Mouse (Mus musculus) CH12.LX (cell line): ENCODE measurements around the gene Ythdf1. TPM values are rescaled to one million over a fixed set of nuclear protein-coding genes. Genes with fewer than 3 reads are reported as not detected.

Experiments used
- DNase-seq: peaks from one replicate; pipeline ENCODE4 v3.0.0-alpha.2; 2013; ENCODE audit errors: extremely low read depth
- H3K27ac ChIP-seq: 2 replicates; pipeline ENCODE4 v1.5.1; 2012; ENCODE audit warnings: low read depth, mild to moderate bottlenecking, control low read depth, moderate library complexity; ENCODE audit not compliant: insufficient read depth
- H3K27me3 ChIP-seq: replicated peaks from 2 replicates; pipeline ENCODE3; 2012; ENCODE audit warnings: inconsistent platforms
- H3K36me3 ChIP-seq, 2 experiments: replicated peaks in 1 of 2; 2 replicates each; pipeline versions ENCODE3 to v1.6.1; 2012; ENCODE audit warnings: inconsistent platforms in 1 of 2, low read length in 1 of 2, mild to moderate bottlenecking in 1 of 2, mixed read lengths in 1 of 2, moderate library complexity in 1 of 2; ENCODE audit not compliant: control insufficient read depth in 1 of 2, insufficient read depth in 1 of 2
- H3K4me1 ChIP-seq, 2 experiments: 2 replicates each; pipeline ENCODE4 v1.6.1; 2012; ENCODE audit warnings: inconsistent platforms in 1 of 2, moderate library complexity in 1 of 2; ENCODE audit not compliant: insufficient read depth in 2 of 2, control insufficient read depth in 1 of 2
- H3K4me2 ChIP-seq: 2 replicates; pipeline ENCODE4 v1.6.1; 2012; ENCODE audit warnings: low read depth, mild to moderate bottlenecking, control low read depth; ENCODE audit not compliant: poor library complexity, insufficient read depth, severe bottlenecking
- H3K4me3 ChIP-seq, 3 experiments: fragments of 150-350 bp in 1 of 3; sonication (generic) in 1 of 3; replicated peaks in 1 of 3; 2 replicates each; pipeline versions ENCODE3 to v1.5.1; 2011 to 2012; ENCODE audit warnings: low read depth in 2 of 3, low read length in 2 of 3, mild to moderate bottlenecking in 2 of 3, moderate library complexity in 2 of 3, control low read depth in 1 of 3, improper control_type of control experiment in 1 of 3, inconsistent platforms in 1 of 3, mixed read lengths in 1 of 3; ENCODE audit not compliant: poor library complexity in 1 of 3
- H3K79me2 ChIP-seq: replicated peaks from 2 replicates; pipeline ENCODE4 v1.6.1; 2012; ENCODE audit warnings: mild to moderate bottlenecking, moderate library complexity; ENCODE audit not compliant: control insufficient read depth, poor library complexity, insufficient read depth, severe bottlenecking; ENCODE audit errors: extremely low read depth
- H3K9ac ChIP-seq: 2 replicates; pipeline ENCODE4 v1.6.1; 2012; ENCODE audit warnings: low read depth, mild to moderate bottlenecking, control low read depth, moderate library complexity; ENCODE audit not compliant: insufficient read depth
- H3K9me3 ChIP-seq: replicated peaks from 2 replicates; pipeline ENCODE3; 2012; ENCODE audit warnings: low read length, inconsistent platforms, mixed read lengths
- CHD2 ChIP-seq: IDR thresholded peaks from 2 replicates; pipeline ENCODE4 v1.6.1; 2011; ENCODE audit warnings: low read length, improper control_type of control experiment
- CTCF ChIP-seq, 2 experiments: IDR thresholded peaks in 1 of 2; conservative IDR thresholded peaks in 1 of 2; 2 replicates each; pipeline ENCODE4 v1.5.1; 2011 to 2012; ENCODE audit warnings: low read depth in 2 of 2, low read length in 2 of 2, improper control_type of control experiment in 1 of 2, inconsistent platforms in 1 of 2, mild to moderate bottlenecking in 1 of 2, moderate library complexity in 1 of 2
- ELF1 ChIP-seq: IDR thresholded peaks from 2 replicates; pipeline ENCODE4 v1.6.1; 2014; ENCODE audit warnings: low read depth, mild to moderate bottlenecking, inconsistent platforms, low read length, improper control_type of control experiment
- ETS1 ChIP-seq: conservative IDR thresholded peaks from 2 replicates; pipeline ENCODE4 v1.6.1; 2012; ENCODE audit warnings: low read depth, mild to moderate bottlenecking, inconsistent platforms, low read length, improper control_type of control experiment, moderate library complexity
- IRF4 ChIP-seq: IDR thresholded peaks from 2 replicates; pipeline ENCODE4 v1.6.1; 2014; ENCODE audit warnings: low read depth, mild to moderate bottlenecking, inconsistent platforms, low read length, improper control_type of control experiment
- JUN ChIP-seq: IDR thresholded peaks from 2 replicates; pipeline ENCODE4 v1.6.1; 2011; ENCODE audit warnings: low read depth, mild to moderate bottlenecking, low read length, improper control_type of control experiment, moderate library complexity; ENCODE audit not compliant: insufficient read depth
- JUND ChIP-seq: conservative IDR thresholded peaks from 2 replicates; pipeline ENCODE4 v1.6.1; 2011; ENCODE audit warnings: low read depth, low read length, improper control_type of control experiment
- MAZ ChIP-seq: IDR thresholded peaks from 2 replicates; pipeline ENCODE4 v1.6.1; 2012; ENCODE audit warnings: low read depth, mild to moderate bottlenecking, inconsistent platforms, low read length, improper control_type of control experiment, moderate library complexity
- MYC ChIP-seq: IDR thresholded peaks from 2 replicates; pipeline ENCODE4 v1.6.1; 2011; ENCODE audit warnings: low read depth, mild to moderate bottlenecking, improper control_type of control experiment, low read length
- SMC3 ChIP-seq: IDR thresholded peaks from 2 replicates; pipeline ENCODE4 v1.6.1; 2011; ENCODE audit warnings: low read depth, low read length, improper control_type of control experiment
- TBP ChIP-seq: conservative IDR thresholded peaks from 2 replicates; pipeline ENCODE4 v1.6.1; 2011; ENCODE audit warnings: low read depth, low read length, improper control_type of control experiment
- TCF12 ChIP-seq: IDR thresholded peaks from 2 replicates; pipeline ENCODE4 v1.6.1; 2014; ENCODE audit warnings: low read depth, mild to moderate bottlenecking, inconsistent platforms, low read length, improper control_type of control experiment
- UBTF ChIP-seq: IDR thresholded peaks from 2 replicates; pipeline ENCODE4 v1.6.1; 2012; ENCODE audit warnings: low read depth, mild to moderate bottlenecking, inconsistent platforms, low read length, improper control_type of control experiment, moderate library complexity
- USF1 ChIP-seq: IDR thresholded peaks from 2 replicates; pipeline ENCODE4 v1.6.1; 2014; ENCODE audit warnings: low read depth, mild to moderate bottlenecking, inconsistent platforms, low read length, improper control_type of control experiment
- USF2 ChIP-seq: conservative IDR thresholded peaks from 2 replicates; pipeline ENCODE4 v1.6.1; 2011; ENCODE audit warnings: low read depth, low read length, improper control_type of control experiment
- ZNF384 ChIP-seq: IDR thresholded peaks from 2 replicates; pipeline ENCODE4 v1.6.1; 2012; ENCODE audit warnings: low read depth, low read length, improper control_type of control experiment, inconsistent platforms
- dilution Hi-C: fragments of 300-500 bp; cut with MboI; formaldehyde crosslinking; loops from 2 replicates; pipeline ENCODE4 v1.14.3; 2020; ENCODE audit warnings: low sequenced_read_pairs; ENCODE audit not compliant: extremely low pct_unique_long_range_greater_than_20kb, extremely low pct_ligation_motif_present
- in situ Hi-C: fragments of 300-500 bp; cut with MboI; formaldehyde crosslinking; loops from 3 replicates; pipeline ENCODE4 v1.14.3; 2019; ENCODE audit warnings: low sequenced_read_pairs, low pct_ligation_motif_present, low pct_unique_long_range_greater_than_20kb, mixed read lengths
- polyA plus RNA-seq: library from polyadenylated mRNA; unstranded; fragments of >175 nt; gene quantifications from 2 replicates; pipeline ENCODE4 v1.2.1, GENCODE M21; 2012; ENCODE audit warnings: low read depth; ENCODE audit not compliant: insufficient read length
- total RNA-seq, 2 experiments: library from RNA; depleted of rRNA; stranded (reverse); fragments of 300-350 nt in 1 of 2; fragments of >200 nt in 1 of 2; gene quantifications; 2 replicates each; pipeline ENCODE4 v1.2.3; 2012 to 2014

Ythdf1 gene
- total and polyA plus RNA-seq, 3 experiments, result 27.5 to 67.0 (median 42.5) TPM

GRCm38 (mm10) chr2:180881281-180881680 is 39.5 kb downstream of the Ythdf1 start:
- Histone ChIP-seq H3K9me3 (no peaks in the 10 kb centered on the region), H3K4me2 (no peak overlapping the region), H3K27ac (no peak overlapping the region), H3K27me3 (peaks cover 88% of the 10 kb centered on the region)
- in situ Hi-C loops, result no loop called here
- TF ChIP-seq ELF1, result no peak
- TF ChIP-seq JUND, result no peak
- no peak for TF ChIP-seq SMC3
- TF ChIP-seq MYC, result no peak
- TF ChIP-seq ETS1, result no peak
- TF ChIP-seq MAZ, result no peak
- no peak for TF ChIP-seq CTCF (conservative IDR thresholded peaks at IDR 0.05 in 1 of 2, IDR thresholded peaks at IDR 0.05 in 1 of 2; ENCODE audit: low read depth in 2 of 2, low read length in 2 of 2)
- no peak for TF ChIP-seq ZNF384
- no peak for TF ChIP-seq CHD2
- no peak for TF ChIP-seq TBP
- TF ChIP-seq JUN, result no peak
- no peak for TF ChIP-seq USF2
- TF ChIP-seq IRF4, result no peak
- TF ChIP-seq TCF12, result no peak
- TF ChIP-seq, all 38 proteins: peak for 0
- H3K79me2 ChIP-seq, result no peaks in the 10 kb centered on the region
- dilution Hi-C loops, result no loop called here
- H3K4me1 ChIP-seq, result no peaks in the 10 kb centered on the region
- no peak overlapping the region for H3K4me3 ChIP-seq
- no peak overlapping the region for H3K9ac ChIP-seq
- no peak for DNase-seq
- H3K36me3 ChIP-seq, result no peaks in the 10 kb centered on the region

- peaks cover 82% of the 10 kb centered on the region for H3K27me3 ChIP-seq
- no peaks in the 10 kb centered on the region for H3K4me1 ChIP-seq
- no peak for DNase-seq
- no peaks in the 10 kb centered on the region for H3K9me3 ChIP-seq
- no peak overlapping the region for H3K27ac ChIP-seq
- H3K4me2 ChIP-seq, result no peak overlapping the region
- no peak overlapping the region for H3K4me3 ChIP-seq
- in situ Hi-C loops (no loop called here), dilution Hi-C loops (no loop called here)
- no peaks in the 10 kb centered on the region for H3K36me3 ChIP-seq
- H3K79me2 ChIP-seq, result no peaks in the 10 kb centered on the region
- no peak overlapping the region for H3K9ac ChIP-seq
- TF ChIP-seq UBTF (no peak), ELF1 (no peak), USF1 (no peak)
These were observed 41.2 kb downstream of the Ythdf1 start for GRCm38 (mm10) chr2:180879365-180880067.
